Mouse (Mus musculus): ENCODE measurements at regions not wholly inside any gene's neighbourhood (a gene's known extent, or its start where the extent isn't known, plus 50 kb on each side); places are given as distances from the start of the nearest gene placed in this dataset.

GRCm38 (mm10) chr10:45892464-45892863 is 314.8 kb downstream of the Hace1 start:
- TF ChIP-seq POLR2A (IDR thresholded peaks at IDR 0.05; ENCODE audit: extremely low read depth, insufficient read depth, low read length) (no peak), CTCF (IDR thresholded peaks at IDR 0.05; ENCODE audit: extremely low read depth, insufficient read depth, low read length) (no peak)
